Mouse (Mus musculus) testis, postnatal 14 days (tissue): ENCODE data around the gene Pard6b.
"Not testable (repeated sequence)": the region's sequence is repeated elsewhere in the genome, so short reads cannot be mapped to it uniquely, and the experiment has no call there.

Experiments used
- DNase-seq: peaks from one replicate; pipeline ENCODE4 v3.0.0; 2021; ENCODE audit warnings: low spot score

Gene Pard6b

DNA sequence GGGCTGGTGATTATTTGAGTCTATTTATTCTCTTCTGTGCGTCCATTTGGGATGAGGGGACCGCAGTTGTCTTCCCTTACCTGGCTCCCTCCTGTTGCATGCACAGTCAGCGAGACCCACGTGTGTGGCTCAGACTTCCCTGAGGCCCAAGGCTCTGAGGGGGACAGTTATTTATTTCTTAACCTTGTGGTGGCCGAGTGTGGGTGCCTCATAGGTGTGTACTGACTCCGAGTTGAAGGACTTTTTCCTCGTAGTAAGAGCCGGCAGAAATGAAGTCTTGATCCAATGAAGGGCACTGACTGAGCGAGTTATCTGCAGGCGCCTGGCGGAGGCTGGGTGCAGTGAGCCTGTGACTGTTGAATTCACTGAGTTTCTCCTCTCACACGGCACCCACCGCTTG is 19.2 kb downstream of the Pard6b start:
- no peak for DNase-seq

DNA sequence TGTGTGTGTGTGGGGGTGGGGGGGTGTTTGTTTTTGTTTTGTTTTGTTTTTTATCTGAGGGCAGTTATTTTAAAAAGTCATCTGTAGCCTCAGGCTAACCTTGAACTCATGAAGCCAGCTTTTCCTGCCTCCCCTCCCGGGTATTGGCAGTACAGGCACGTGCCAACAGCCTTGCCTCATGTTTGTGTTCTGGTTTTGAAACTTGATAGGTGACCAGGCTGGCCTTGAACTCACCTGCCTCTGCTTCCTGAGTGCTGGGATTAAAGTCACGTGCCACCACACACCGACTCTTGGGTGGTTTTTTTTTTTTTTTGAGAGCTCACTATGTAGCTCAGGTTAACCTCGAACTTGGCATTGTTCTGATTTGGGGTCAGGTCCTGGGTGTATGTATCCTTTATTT is 21.0 kb downstream of the Pard6b start:
- DNase-seq: no peak

DNA sequence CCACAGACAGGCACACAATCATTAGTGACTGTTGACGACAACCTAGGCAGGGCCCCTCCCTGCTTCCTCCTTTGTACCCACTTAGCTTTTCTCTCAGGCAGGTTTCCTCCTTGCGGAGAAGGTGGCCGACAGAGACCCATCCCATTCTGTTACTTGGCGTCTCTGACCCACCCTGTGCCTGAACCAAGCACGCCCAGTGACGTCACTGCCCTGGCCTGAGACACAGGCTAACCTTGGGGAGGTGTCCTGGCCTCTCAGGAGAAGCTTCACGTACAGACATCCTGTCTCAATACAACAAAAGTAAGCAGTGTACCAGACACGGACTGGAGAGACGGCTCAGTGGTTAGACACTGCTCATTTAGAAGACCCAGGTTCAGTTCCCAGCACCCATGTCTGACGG is 22.5 kb downstream of the Pard6b start:
- DNase-seq: no peak

DNA sequence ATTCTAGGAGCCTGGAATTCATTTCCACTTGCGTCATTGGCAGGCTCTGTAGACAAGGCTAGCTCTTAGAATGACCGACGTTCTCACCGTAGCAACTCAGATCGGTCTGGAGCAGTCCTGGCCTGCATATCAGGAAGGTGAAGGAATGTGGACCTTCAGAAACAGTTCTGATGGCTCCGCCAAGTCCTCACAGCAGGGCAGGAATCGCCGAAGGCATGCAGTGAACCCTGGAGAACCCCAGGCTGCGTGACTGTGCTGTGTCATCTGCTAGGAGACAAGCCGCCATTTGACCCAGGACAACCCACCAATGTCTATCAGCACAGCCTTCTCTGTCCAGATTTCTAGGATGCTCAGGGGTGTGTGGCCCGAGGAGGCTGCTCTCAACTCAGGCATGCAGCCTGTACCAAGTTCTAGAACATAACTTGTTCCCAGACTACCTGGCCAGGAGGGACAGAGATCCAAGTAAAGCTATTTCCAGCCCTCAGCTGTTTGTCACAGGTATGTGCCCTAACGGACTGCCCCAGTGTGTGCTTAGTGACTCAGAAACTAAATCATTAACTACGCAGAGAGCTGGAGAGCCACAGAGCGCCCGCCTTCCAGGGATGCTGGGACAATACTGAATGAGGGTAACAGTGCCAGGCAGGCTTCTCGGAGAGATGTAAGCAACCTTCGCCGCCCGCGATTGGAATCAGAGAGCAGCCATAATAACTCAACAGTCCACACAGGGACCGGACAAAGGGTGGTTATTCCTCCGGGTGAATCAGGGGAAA is 23.8 kb downstream of the Pard6b start:
- DNase-seq: no peak

DNA sequence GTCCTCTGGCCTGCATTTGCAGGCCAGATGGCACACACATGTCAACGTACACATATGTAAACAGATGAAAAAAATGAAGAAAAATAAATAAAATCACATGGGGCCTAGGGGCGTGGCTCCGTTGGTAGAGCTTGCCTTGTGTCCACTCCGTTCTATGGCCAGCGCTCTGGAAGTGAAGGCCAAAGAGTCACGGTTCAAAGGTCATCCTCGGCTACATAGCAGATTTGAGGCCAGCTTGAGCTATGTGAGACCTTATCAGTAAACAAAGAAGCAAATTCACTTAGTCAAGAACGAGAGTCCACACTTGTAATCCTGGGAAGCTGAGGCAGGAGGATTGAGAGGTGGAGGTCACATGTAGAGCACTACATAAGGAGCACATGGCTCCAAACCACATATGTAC is 24.5 kb downstream of the Pard6b start:
- DNase-seq: no peak

DNA sequence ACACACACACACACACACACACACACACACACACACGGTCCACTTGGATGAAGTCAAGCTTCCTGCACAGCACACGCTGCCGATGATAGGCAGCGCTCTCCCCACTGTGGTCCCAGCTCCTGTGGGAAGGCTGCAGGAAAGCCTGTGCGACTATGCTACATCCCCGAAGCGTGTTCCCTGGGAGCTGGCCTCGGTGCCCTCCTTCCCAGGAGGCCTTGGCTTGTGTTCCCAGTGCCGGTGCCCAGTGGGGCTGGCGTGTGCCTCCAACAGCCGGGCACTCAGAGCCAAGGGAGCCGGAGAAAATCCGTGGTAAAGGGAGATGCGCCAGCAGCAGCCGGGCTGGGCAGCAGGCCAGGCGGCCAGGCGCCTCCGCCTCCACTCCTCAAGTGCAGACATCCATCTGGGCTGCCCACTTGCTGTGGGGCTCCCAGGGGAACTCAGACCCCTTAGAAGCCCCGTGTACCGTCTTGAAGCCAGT is 25.9 kb downstream of the Pard6b start:
- peak; percentile 57 for DNase-seq

DNA sequence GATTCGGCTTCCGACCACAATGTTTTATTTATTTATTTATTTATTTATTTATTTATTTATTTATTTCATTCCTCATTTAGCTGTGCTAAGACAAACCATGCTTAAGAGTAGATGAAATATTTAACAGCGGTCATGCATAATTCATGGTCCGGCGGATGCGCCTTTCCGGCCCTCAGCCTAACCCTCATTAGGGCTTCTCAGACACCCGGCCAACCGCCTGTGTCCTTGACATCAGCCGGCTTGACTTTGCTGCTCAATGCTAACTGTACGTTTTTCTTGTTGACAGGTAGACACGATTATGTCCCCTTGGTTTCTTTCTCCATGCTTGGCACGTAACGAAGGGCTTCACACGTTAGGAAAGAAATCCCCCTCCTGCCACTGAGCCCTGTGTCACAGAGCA is 26.6 kb downstream of the Pard6b start:
- DNase-seq: no peak

DNA sequence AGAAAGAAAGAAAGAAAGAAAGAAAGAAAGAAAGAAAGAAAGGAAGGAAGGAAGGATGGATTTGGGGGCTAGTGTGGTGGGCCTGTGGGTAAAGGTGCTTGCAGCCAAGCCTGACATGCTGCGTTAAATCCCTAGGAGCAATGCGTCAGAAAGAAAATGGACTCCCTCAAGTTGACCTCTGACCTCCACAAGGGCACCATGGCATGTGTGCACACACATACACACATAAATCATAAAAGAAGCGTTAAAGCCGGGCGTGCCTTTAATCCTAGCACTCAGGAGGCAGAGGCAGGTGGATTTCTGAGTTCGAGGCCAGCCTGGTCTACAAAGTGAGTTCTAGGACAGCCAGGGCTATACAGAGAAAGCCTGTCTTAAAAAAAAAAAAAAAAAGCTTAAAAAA is 27.1 kb downstream of the Pard6b start:
- DNase-seq: not testable (repeated sequence)

DNA sequence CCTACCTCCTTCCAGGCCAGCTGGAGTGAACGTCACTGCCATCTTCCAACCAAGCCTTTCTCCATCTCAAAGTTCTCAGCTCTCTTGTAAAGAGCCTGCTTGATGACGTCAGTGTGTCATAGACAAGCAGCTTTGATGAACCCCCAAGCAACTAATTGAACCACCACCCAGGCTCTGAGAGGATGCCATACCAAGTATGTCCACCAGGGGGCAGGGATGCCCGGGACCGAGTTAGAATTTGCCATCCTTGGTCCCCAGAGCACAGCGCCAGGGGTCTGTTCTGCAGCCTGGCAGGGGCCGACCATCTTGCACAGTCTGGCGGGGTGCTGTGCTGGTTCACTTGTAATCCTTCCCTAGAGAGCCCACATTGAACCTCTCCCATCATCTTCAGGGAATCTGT is 31.1 kb downstream of the Pard6b start:
- peak; percentile 60 for DNase-seq

DNA sequence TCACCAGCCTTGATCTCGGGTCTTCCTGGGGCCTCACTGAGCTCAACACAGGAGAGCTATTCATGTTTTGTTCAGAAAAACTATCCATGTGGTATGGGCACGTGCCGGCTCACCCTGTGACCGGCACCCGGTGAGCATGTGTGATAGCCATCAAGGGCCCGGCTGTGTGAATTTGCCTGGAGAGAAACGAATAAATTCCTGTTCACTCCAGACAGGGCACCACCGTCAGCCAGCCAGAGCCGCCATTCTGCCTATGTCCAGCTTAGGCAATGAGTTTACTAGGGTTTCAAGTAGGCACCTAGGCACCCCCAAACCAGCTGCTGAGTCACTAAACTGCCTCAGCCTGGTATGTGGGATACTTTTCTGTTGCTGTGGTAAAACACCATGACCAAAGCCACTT is 32.5 kb downstream of the Pard6b start:
- no peak for DNase-seq

DNA sequence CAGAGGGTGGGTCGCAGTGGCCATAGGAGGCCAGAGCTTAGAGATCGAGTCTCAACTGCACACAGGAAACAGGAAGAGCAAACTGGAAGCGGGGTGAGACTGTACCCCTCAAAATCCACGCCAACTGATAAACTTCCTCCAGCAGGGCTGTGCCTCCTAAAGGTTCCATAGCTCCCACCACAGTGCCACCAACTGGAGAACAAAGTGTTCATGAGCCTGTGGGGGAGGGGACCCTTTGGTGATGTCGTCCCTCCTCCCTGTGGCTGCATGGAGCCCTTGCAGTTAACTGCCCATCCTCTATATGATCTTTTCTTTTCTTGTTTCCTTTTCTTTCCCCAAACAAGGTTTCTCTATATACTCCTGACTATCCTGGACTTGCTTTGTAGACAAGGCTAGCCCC is 32.9 kb downstream of the Pard6b start:
- no peak for DNase-seq

DNA sequence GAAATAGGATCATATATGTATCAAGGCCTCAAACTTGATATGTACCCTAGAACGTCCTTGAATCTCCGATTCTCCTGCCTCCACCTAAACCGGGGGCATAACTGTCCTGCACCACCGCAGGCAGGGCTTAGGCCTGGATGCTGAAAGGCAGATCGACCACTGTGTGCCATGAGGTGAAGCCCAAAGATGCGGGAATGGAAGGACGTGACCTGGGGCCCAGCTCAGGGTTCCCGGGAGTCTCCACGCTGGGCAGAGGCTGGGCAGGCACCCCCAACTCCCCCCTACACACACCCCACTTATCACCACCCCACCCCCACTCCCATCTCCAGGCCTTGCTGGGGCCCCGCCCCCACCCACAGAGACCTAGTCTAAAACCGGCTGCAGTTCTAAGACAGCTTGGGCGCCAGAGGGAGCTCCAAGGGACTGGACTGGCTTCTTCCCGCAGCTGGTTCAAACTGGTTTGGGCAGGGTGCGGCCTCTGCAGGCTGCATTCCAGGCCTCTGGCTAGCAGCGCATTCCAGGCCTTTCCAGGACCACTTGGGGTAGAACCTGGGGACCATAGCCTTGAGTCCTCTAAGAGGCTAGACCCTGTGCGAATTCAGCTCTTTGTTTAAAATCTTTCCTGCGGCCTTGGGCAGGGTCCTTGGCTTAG is 34.0 kb downstream of the Pard6b start:
- peak; percentile 81 for DNase-seq

DNA sequence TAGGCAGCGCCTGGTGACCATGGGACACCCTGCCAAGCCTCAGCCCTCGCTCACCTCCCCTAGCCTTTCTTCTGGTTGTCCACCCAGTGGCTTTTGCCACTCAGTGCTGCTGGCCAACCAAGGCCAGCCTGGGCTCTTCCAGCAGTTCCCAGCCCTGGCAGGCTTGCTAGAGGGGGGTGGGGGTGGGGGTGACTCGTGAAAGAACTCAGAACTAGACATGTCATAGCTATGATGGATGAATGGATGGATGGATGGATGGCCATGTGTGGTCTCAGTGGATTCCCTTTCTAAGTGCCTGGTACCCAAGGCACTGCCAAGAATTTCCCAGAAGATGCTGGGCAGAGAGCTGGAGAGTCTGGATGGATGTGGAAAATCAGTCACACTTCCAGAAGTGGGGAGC is 35.0 kb downstream of the Pard6b start:
- DNase-seq: no peak

DNA sequence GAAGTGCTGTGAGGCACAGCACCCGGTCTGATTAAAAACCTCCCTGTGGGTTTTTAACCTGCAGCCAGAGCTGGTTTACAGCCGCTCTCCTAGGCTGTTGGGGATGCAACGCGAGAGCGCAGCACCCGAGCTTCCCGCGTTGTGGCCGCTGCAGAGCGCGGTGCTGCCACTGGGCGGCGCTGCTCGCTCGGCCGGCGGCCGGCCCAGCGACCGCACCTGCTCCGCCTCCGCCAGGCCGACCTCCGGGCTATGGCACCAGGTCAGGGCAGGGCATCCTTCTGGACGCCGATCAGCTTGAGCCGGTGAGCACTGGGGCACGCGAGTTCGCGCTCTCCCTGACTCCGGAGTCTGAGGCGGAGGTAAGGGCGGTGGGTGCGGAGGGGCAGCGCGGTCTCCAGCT is 36.3 kb downstream of the Pard6b start:
- peak; percentile 74 for DNase-seq

DNA sequence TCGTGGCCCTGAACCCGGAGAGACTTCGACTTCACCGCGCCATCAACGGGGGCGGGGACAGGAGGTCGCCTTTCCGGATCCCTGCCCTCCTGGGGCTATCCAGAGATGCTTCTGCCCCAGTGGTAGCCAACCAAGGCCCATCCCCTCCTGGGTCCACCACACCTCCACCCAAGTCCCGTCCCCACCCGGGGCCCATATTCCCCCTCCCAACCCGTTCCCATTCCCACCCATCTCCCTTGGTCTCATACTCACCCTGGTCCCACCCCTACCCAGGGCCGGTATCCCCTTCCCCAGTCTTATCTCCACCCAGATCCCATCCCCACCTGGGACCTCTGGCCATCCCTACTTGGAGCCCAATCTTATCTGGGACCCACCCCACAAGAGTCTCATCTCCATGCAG is 36.7 kb downstream of the Pard6b start:
- DNase-seq: no peak

DNA sequence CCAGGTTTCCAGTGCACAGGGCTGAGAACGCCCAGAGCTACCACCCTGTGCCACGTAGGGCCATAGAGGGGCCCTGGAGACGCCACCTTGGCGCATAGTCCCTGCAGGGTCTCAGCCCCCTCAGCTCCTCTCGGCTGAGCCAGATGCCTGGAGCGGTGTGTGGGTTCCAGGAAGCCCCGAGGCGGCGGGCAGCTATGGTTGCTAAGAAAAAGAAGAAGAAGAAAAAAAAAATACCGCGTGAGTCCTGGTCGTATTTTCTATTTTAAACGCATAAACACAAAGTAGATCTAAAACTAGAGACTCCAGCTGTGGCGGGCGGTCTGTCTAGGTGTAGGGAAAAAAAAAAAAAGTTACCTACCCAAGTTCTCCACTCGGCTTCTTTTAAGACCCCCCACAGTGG is 37.2 kb downstream of the Pard6b start:
- DNase-seq: no peak

DNA sequence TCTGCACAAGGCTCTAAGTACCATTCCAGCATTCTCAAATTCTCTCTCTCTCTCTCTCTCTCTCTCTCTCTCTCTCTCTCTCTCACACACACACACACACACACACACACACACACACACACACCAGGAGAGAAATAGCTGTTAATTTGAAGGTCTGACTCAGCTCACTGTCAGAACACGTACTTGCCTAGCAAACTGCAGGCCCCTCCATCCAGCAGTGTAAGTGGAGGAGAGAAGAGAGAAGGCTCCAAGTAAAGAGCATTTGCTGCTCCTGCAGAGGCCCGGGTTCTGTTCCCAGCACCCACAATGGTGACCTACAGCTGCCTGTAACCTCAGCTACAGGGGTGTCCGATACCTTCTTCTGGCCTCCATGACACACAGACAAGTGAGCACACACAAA is 37.7 kb downstream of the Pard6b start:
- no peak for DNase-seq

DNA sequence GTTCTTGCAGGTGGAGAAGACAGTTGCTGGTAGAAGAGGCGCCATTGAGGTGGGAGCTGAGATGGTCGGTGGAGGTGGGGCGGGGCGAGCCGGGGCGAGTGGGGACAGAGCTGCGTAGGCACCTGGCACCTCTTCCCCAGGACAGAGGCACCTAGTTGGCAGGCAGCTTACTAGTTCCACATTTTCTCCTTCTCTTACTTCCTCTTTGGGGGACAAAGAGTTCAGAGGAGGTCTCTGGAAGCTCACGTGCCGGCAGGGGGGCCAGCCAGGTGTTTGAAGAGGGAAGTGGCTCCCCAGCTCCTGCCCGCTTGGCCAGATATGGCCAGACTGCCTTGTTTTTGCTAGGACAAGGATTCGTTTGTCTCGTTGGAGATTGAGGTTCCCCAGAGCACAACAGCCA is 38.3 kb downstream of the Pard6b start:
- no peak for DNase-seq

DNA sequence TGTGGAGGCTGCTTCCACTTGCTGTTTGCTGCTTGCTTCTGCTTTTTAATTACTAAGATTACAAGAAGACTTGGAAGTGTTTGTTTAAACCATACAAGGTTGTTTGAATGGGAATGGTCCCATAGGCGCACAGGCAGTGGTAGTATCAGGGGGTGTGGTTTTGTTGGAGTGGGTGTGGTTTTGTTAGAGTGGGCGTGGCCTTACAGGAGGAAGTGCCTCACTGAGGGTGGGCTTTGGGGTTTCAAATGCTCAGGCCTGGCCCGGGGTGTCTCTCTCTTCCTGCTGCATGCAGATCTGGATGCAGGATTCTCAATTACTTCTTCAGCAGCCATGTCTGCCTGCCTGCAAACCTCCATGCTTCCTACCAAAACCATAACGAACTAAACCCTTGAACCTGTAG is 40.1 kb downstream of the Pard6b start:
- DNase-seq: no peak

DNA sequence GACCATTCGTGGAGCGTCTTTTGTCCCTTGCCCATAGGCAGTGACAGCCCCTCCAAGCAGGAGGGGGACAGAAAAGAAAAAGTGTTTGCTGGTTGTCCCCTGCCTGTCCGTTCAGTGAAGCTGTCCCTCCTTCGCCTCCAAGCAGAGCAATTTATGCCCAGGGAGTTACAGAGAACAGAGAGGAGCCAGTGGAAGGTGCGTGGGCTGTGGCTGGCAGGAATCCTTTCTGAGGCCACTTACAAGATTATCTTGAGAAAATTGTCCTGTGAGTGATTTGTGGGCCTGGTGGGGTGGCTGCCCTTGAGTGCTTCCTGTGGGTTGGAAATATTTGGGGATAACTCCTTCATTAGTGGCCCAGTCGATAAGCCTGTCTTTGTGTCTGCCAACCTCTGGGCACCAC is 42.8 kb downstream of the Pard6b start:
- peak; percentile 73 for DNase-seq

DNA sequence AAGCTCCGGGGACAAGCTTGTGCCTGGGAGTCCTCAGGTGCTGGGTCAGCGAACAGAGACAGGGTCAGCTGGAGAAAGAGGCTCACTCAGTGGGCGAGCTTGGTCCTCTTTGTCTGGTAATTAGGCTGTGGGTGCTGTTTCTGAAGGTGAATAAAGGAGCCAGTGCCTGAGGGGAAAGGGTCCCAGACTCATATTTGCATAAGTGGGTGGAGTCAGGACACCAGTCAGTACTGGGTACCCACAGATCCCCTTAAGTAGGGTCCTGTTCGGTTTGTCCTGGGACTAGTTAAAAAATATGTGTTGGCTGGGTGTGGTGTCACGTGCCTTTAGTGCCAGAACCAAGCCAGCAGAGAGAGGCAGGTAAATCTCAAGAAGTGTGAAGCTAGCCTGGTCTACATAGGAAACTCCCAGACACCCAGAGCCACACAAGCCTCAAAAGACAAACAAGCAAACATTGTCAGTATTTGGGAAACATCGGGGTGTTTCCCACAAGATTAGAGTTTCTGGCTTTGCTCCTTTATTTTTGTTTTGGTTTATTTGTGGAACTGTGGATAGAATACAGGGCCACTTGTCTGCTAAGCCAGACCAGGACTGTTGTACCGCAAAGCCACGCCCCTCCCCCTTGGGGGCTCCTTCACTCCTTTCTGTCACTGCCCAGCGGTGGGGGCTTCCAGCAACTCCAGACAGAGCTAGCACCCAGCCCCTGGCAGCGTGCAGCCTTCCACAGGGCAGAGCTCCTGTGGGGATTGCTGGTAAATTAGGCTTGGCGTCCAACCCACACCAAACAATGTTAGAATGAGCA is 44.7 kb downstream of the Pard6b start:
- no peak for DNase-seq

DNA sequence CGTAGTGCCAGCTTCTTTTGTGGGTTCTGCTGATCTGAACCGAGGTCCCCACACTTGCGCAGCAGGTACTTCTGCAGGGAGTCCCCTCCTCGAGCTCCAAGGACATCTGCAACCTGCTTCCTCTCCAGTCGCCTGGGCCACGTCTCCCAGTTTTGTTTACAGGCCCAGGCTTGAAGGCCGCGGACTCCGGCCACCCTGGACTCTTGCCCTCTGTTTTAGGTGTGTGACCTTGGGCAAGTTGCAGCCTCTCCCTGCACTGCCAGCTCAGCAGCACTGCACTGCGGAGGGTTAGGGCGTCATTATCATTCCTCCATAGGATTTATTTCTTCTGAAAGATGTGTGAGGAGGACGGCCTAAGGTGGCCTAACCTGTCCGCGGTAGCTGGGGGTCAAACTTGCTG is 47.0 kb downstream of the Pard6b start:
- DNase-seq: peak; percentile 74
